Mouse (Mus musculus) heart, embryonic 12.5 days (tissue): ENCODE measurements around the gene Scrg1. TPM values are rescaled to one million over a fixed set of nuclear protein-coding genes. Genes with fewer than 3 reads are reported as not detected.
"Not testable (repeated sequence)": the region's sequence is repeated elsewhere in the genome, so short reads cannot be mapped to it uniquely, and the experiment has no call there.

Experiments
- ATAC-seq: fragments of 200-750 bp; cut with Nextera tagmentation; 2 replicates; pipeline ENCODE4 v1.8.0; 2017; ENCODE audit warnings: moderate TSS enrichment, moderate library complexity; ENCODE audit not compliant: insufficient number of reproducible peaks, low FRiP score
- H3K27ac ChIP-seq: fragments of 300-500 bp; sonication (generic); 2 replicates; pipeline ENCODE4 v1.5.1; 2016; ENCODE audit warnings: mild to moderate bottlenecking, moderate library complexity; ENCODE audit not compliant: poor library complexity, severe bottlenecking
- H3K27me3 ChIP-seq: fragments of 300-500 bp; sonication (generic); replicated peaks from 2 replicates; pipeline ENCODE4 v1.6.1; 2016; ENCODE audit warnings: mild to moderate bottlenecking, moderate library complexity
- H3K36me3 ChIP-seq: fragments of 300-500 bp; sonication (generic); 2 replicates; pipeline ENCODE4 v1.6.1; 2016; ENCODE audit warnings: mild to moderate bottlenecking, moderate library complexity
- H3K4me1 ChIP-seq: fragments of 300-500 bp; sonication (generic); replicated peaks from 2 replicates; pipeline ENCODE4 v1.6.1; 2016; ENCODE audit warnings: mild to moderate bottlenecking
- H3K4me2 ChIP-seq: fragments of 300-500 bp; sonication (generic); 2 replicates; pipeline ENCODE4 v1.6.1; 2016; ENCODE audit warnings: mild to moderate bottlenecking, moderate library complexity
- H3K4me3 ChIP-seq: fragments of 300-500 bp; sonication (generic); 2 replicates; pipeline ENCODE4 v1.5.1; 2016; ENCODE audit warnings: mild to moderate bottlenecking
- H3K9ac ChIP-seq: fragments of 300-500 bp; sonication (generic); 2 replicates; pipeline ENCODE4 v1.6.1; 2016; ENCODE audit warnings: mild to moderate bottlenecking, moderate library complexity
- H3K9me3 ChIP-seq: fragments of 300-500 bp; sonication (generic); replicated peaks from 2 replicates; pipeline ENCODE4 v1.6.1; 2016; ENCODE audit warnings: mild to moderate bottlenecking, moderate library complexity
- WGBS: fragments of 180-500 bp; shearing (Covaris S2); methylation state at CpG from one replicate; pipeline ENCODE4 v1.1.7; 2016; 5-methylcytosine and 5-hydroxymethylcytosine counted together
- polyA plus RNA-seq: library from polyadenylated mRNA; unstranded; fragments of >200 nt; fragmentation: Nextera tagmentation; extraction: Ambion mirVana; gene quantifications from 2 replicates; pipeline ENCODE4 v1.2.1, GENCODE M21; 2016

The Scrg1 gene
- polyA plus RNA-seq, 1 experiment from 2014 or later: 1.6 TPM

DNA sequence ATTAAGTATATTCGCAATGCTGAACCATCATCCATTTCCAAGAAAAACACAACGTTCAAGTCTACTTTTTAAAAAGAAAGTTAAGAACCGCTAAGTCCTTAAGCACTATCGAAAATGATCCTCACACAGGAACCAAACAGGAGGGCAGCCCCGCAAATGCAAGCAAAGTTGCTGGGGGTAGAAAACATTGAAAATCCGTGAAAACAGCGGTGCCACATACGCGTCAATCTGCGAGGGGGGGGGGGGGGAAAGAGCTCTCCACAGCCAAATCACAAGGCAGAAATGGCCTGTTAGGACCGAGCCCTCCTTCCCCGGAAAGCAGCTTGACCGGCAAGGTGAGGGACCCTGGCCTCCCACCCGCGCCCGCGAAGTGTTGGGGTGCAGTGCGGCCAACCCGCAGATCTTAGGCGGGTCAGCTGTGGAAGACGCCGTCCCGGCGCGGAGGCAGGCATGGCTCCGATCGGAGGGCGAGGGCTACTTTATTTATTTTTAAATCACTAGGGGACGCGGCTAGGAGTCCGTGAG, 55.1 kb downstream of the Scrg1 start:
- ATAC-seq: no peak
- peak overlapping the region; percentile 88 for H3K27ac ChIP-seq
- peaks cover 22% of the 10 kb centered on the region for H3K36me3 ChIP-seq
- peak overlapping the region; percentile 90 for H3K4me3 ChIP-seq
- peak overlapping the region; percentile 95 for H3K9ac ChIP-seq
- peak overlapping the region; percentile 93 for H3K4me2 ChIP-seq
- peaks cover 7% of the 10 kb centered on the region for H3K4me1 ChIP-seq
- H3K27me3 ChIP-seq: no peaks in the 10 kb centered on the region
- WGBS: 2% methylated on average over 31 of the region's 31 CpGs
- no peaks in the 10 kb centered on the region for H3K9me3 ChIP-seq

GRCm38 (mm10) chr8:57511316-57512118, 55.8 kb downstream of the Scrg1 start, which contains the start of gene Hmgb2:
TSS of gene Hmgb2 (plus strand) at chr8:57511907.
- under 1% methylated on average over 63 of the region's 63 CpGs for WGBS
- peak within 1 kb of the TSS; percentile 93 for H3K4me2 ChIP-seq
- ATAC-seq: peak; percentile 100

DNA sequence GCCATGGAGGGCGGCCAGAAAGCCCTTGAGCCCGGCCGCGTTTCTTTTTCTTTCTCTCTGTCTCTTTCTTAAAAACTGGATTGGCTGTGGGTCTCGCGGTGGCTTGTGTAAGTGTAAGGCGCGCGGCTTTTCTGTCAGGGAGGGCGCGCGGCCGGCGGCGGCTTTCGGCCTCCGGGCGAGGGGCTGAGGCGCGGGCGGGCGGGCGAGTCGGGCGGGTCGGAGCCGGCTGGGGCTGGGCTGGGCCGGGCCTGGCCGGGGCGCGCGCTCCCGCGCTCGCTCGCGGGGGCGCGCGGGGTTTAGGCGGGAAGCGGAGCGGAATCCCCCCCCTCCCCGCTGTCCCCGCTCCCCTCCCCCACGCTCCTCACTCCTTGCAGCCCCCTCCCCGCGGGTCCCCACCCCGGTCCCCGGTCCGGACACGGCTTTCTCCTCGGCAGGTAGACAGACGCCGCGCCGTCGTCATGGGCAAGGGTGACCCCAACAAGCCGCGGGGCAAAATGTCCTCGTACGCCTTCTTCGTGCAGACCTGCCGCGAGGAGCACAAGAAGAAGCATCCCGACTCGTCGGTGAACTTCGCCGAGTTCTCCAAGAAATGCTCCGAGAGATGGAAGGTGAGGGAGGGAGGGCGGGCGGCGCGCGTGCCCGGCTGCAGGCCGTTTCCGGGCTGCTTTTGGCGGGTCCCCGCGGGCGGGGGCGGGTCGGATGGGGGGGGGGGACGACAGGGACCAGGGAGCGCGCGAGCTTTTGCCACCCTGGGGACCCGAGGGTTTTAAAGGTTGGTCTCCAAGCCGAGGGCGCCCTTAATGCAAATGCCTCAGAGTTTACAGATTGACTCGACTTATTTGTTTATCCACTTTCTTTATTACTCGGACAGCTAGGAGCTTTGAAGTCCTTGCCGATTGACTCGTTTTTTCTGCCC, 56.7 kb downstream of the Scrg1 start:
- Histone ChIP-seq H3K4me3 (peak overlapping the region; percentile 90), H3K36me3 (peaks cover 29% of the 10 kb centered on the region), H3K27ac (peak overlapping the region; percentile 100), H3K9me3 (no peaks in the 10 kb centered on the region), H3K27me3 (no peaks in the 10 kb centered on the region), H3K4me2 (peak overlapping the region; percentile 73), H3K4me1 (peaks cover 7% of the 10 kb centered on the region), H3K9ac (peak overlapping the region; percentile 100)
- 1% methylated on average over 88 of the region's 96 CpGs for WGBS
- ATAC-seq: peak; percentile 60

More at GRCm38 (mm10) chr8:57511316-57512118, 55.8 kb downstream of the Scrg1 start, which contains the start of gene Hmgb2:
- H3K9me3 ChIP-seq: no peaks in the 10 kb centered on the region
- peak within 1 kb of the TSS; percentile 100 for H3K9ac ChIP-seq
- H3K27me3 ChIP-seq: no peaks in the 10 kb centered on the region
- H3K4me3 ChIP-seq: peak within 1 kb of the TSS; percentile 90
- H3K4me1 ChIP-seq: peaks cover 7% of the 10 kb centered on the region
- peak within 1 kb of the TSS; percentile 100 for H3K27ac ChIP-seq
- peaks cover 28% of the 10 kb centered on the region for H3K36me3 ChIP-seq

GRCm38 (mm10) chr8:57513178-57513661, 57.5 kb downstream of the Scrg1 start:
- not testable (repeated sequence) for H3K4me1 ChIP-seq, ATAC-seq, H3K27me3 ChIP-seq, H3K9me3 ChIP-seq
- WGBS: 15% methylated on average over 10 of the region's 10 CpGs
- Histone ChIP-seq H3K9ac (peak overlapping the region; percentile 100), H3K27ac (peak overlapping the region; percentile 100), H3K4me3 (peak overlapping the region; percentile 90), H3K4me2 (peak overlapping the region; percentile 73), H3K36me3 (peaks cover 35% of the 10 kb centered on the region)

DNA sequence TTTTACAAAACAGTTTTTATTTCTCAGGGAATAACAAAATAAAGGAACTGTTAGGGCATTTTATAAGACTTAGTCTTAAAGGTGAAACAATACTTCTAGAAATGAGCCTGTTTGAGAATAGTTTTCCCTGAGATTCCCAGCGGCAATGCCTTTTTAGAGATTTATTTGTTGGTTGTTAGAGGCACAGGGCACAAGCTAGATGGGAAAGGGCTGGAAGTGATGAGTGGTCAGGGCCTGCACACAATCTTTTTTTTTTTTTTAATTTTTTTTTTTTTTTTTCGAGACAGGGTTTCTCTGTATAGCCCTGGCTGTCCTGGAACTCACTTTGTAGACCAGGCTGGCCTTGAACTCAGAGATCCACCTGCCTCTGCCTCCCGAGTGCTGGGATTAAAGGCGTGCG, 61.0 kb downstream of the Scrg1 start:
- not testable (repeated sequence) for H3K27me3 ChIP-seq, H3K4me2 ChIP-seq, H3K27ac ChIP-seq, H3K9me3 ChIP-seq, ATAC-seq, H3K9ac ChIP-seq, H3K4me1 ChIP-seq, H3K4me3 ChIP-seq
- WGBS: 92% methylated on average over 4 of the region's 5 CpGs
- H3K36me3 ChIP-seq: peaks cover 37% of the 10 kb centered on the region

GRCm38 (mm10) chr8:57517723-57518122, 62.0 kb downstream of the Scrg1 start:
- no peak for ATAC-seq
- peaks cover 8% of the 10 kb centered on the region; the same call in 1 of the 2 replicates for H3K4me1 ChIP-seq
- no peak overlapping the region for H3K4me3 ChIP-seq
- H3K27me3 ChIP-seq: no peaks in the 10 kb centered on the region
- no peaks in the 10 kb centered on the region for H3K9me3 ChIP-seq
- no peak overlapping the region for H3K4me2 ChIP-seq
- WGBS: 87% methylated on average over 3 of the region's 3 CpGs
- peaks cover 41% of the 10 kb centered on the region for H3K36me3 ChIP-seq
- no peak overlapping the region for H3K27ac ChIP-seq
- H3K9ac ChIP-seq: no peak overlapping the region

GRCm38 (mm10) chr8:57520186-57520786, 64.6 kb downstream of the Scrg1 start:
- Histone ChIP-seq H3K4me3 (no peak overlapping the region), H3K27ac (no peak overlapping the region), H3K27me3 (no peaks in the 10 kb centered on the region), H3K9ac (no peak overlapping the region), H3K36me3 (peaks cover 28% of the 10 kb centered on the region), H3K9me3 (no peaks in the 10 kb centered on the region), H3K4me1 (0 out of 2 replicates have a peak, but pooled peaks cover 5% of the 10 kb centered on the region), H3K4me2 (no peak overlapping the region)
- ATAC-seq: no peak
- 58% methylated on average over 12 of the region's 12 CpGs for WGBS

Other genes with a start within 250 kb of the Scrg1 start
- 18.0 and 19.4 TPM in 2 replicates for gene Hand2, start 134.9 kb upstream of the Scrg1 start, polyA plus RNA-seq
- 61.0 and 66.5 TPM in 2 replicates for gene Sap30, start 31.9 kb downstream of the Scrg1 start, polyA plus RNA-seq
- 346 and 354 TPM in 2 replicates for gene Hmgb2, start 56.0 kb downstream of the Scrg1 start, polyA plus RNA-seq
- 7.5 and 8.6 TPM in 2 replicates for gene Galnt7, start 197.1 kb downstream of the Scrg1 start, polyA plus RNA-seq